In genomic region chr11:8456586-8457285, GRCm38 (mm10) we compare ENCODE assay signal across 9 mouse cellular contexts.
DNase-seq lines count a peak whose midpoint lies in the region; ATAC-seq and TF ChIP-seq lines count a peak whose summit lies in the region.
"Had no signal": no experiment of that assay in that cellular context is flagged by ENCODE, and none has a peak within 500 bp of the region (broad histone marks: within the 10 kb centered on the region; RNA-seq: fewer than 3 reads in every experiment).

No protein-coding gene starts in this region.

- intact Hi-C loops in gastrocnemius, postnatal 36 days (cut with DNase I) = no loop called here

- H3K4me2 ChIP-seq in embryonic facial prominence, embryonic 14.5 days (ENCODE audit: low read depth, low read length) = no peak overlapping the region
- H3K4me2 ChIP-seq: embryonic facial prominence, embryonic 15.5 days had no signal

- H3K27ac ChIP-seq in kidney, adult 2 months (ENCODE audit: insufficient read depth, low read depth, low read length) = peak overlapping the region; percentile 25; the same call in 1 of the 2 replicates
- H3K27ac ChIP-seq in embryonic facial prominence, embryonic 14.5 days (replicated peaks; ENCODE audit: low read depth, low read length) = peak overlapping the region; percentile 50; the same call in 1 of the 2 replicates
- peak overlapping the region; percentile 14; the same call in 1 of the 2 replicates for H3K27ac ChIP-seq in midbrain, embryonic 10.5 days (replicated peaks)

- 0 out of 2 replicates have a peak, but pooled peaks cover 3% of the 10 kb centered on the region for H3K4me1 ChIP-seq in kidney, adult 2 months (ENCODE audit: control insufficient read depth, insufficient read depth, low read length)
- peaks cover 39% of the 10 kb centered on the region for H3K4me1 ChIP-seq in embryonic facial prominence, embryonic 14.5 days (ENCODE audit: control insufficient read depth, insufficient read depth, low read length)
- H3K4me1 ChIP-seq in midbrain, embryonic 10.5 days = peaks cover 26% of the 10 kb centered on the region

- peak; percentile 38; the same call in 1 of the 2 replicates for ATAC-seq in embryonic facial prominence, embryonic 14.5 days (ENCODE audit: low read depth)

- no peaks in the 10 kb centered on the region; the same call in 1 of the 2 replicates for H3K36me3 ChIP-seq in kidney, adult 2 months (ENCODE audit: control insufficient read depth, insufficient read depth, low read length)
- peaks cover 29% of the 10 kb centered on the region for H3K36me3 ChIP-seq in embryonic facial prominence, embryonic 14.5 days (ENCODE audit: control insufficient read depth, insufficient read depth, low read length)
- no peaks in the 10 kb centered on the region for H3K36me3 ChIP-seq in midbrain, embryonic 10.5 days

- DNase-seq in kidney, adult 2 months = no peak
- DNase-seq in kidney, adult 8-10 months = no peak
- peak; percentile 56 for DNase-seq in Muller cell, postnatal 12 days (ENCODE audit: inconsistent ontology term)
- peak; percentile 27 for DNase-seq in embryonic facial prominence, embryonic 14.5 days (ENCODE audit: low spot score)
- DNase-seq in midbrain, embryonic 10.5 days (ENCODE audit: low spot score) = no peak
- DNase-seq in gastrocnemius, postnatal 36 days = no peak
- no peak for DNase-seq in thymus, postnatal 36 days
- DNase-seq in thymus, postnatal 4 days = no peak

- no peak for TF ChIP-seq POLR2A in kidney, adult 2 months (IDR thresholded peaks at IDR 0.05; ENCODE audit: low read depth, low read length)

- H3K4me3 ChIP-seq in kidney, adult 2 months (ENCODE audit: insufficient read depth, low read depth, low read length) = no peak overlapping the region
- no peak overlapping the region for H3K4me3 ChIP-seq in embryonic facial prominence, embryonic 14.5 days (ENCODE audit: low read depth, low read length)
- H3K4me3 ChIP-seq in midbrain, embryonic 10.5 days = no peak overlapping the region
- H3K4me3 ChIP-seq: embryonic facial prominence, embryonic 15.5 days had no signal

- 55% methylated on average over 9 of the region's 9 CpGs for WGBS in kidney, adult 2 months
- whole genome bisulfite sequencing in embryonic facial prominence, embryonic 14.5 days = 52% methylated on average over 9 of the region's 9 CpGs
- 64% methylated on average over 9 of the region's 9 CpGs for WGBS in midbrain, embryonic 10.5 days

- no peaks in the 10 kb centered on the region for H3K9me3 ChIP-seq in embryonic facial prominence, embryonic 14.5 days (ENCODE audit: control insufficient read depth, low read length)
- H3K9me3 ChIP-seq in midbrain, embryonic 10.5 days (replicated peaks) = no peaks in the 10 kb centered on the region
- H3K9me3 ChIP-seq: embryonic facial prominence, embryonic 15.5 days had no signal

- no peak for TF ChIP-seq CTCF in kidney, adult 2 months (conservative IDR thresholded peaks at IDR 0.05; ENCODE audit: insufficient read depth, insufficient read length, low read depth, low read length)

- no peak overlapping the region for H3K9ac ChIP-seq in embryonic facial prominence, embryonic 14.5 days (ENCODE audit: low read depth, low read length)
- H3K9ac ChIP-seq: embryonic facial prominence, embryonic 15.5 days had no signal

- no peaks in the 10 kb centered on the region for H3K27me3 ChIP-seq in kidney, adult 2 months (replicated peaks; ENCODE audit: control insufficient read depth, insufficient read depth, low read length)
- H3K27me3 ChIP-seq in embryonic facial prominence, embryonic 14.5 days (replicated peaks; ENCODE audit: control insufficient read depth, insufficient read depth, low read length) = no peaks in the 10 kb centered on the region
- H3K27me3 ChIP-seq in midbrain, embryonic 10.5 days (ENCODE audit: low read depth, poor library complexity, severe bottlenecking) = no peaks in the 10 kb centered on the region
- H3K27me3 ChIP-seq: embryonic facial prominence, embryonic 15.5 days had no signal

Comparison
In these comparisons a context has a peak if more than half of its experiments do, and no peak if none do; other contexts are left out.
1. DNase-seq: peak in Muller cell, postnatal 12 days (single experiment) and embryonic facial prominence, embryonic 14.5 days (single experiment); none in kidney, adult 2 months (single experiment), kidney, adult 8-10 months (0 of 2), midbrain, embryonic 10.5 days (single experiment), gastrocnemius, postnatal 36 days (0 of 2), thymus, postnatal 36 days (0 of 2) and thymus, postnatal 4 days (single experiment).
2. Peak in every context shown above with its lines, with median percentiles within 50 percentile points of each other: H3K27ac ChIP-seq.